Mouse (Mus musculus) lung, adult 2 months (tissue): Measurements from ENCODE around the gene Fam110c.

Experiments used
- CTCF ChIP-seq: fragments of 200-500 bp; IDR thresholded peaks from 2 replicates; pipeline ENCODE4 v1.5.1; 2011; ENCODE audit warnings: mild to moderate bottlenecking, low read length, control low read depth; ENCODE audit not compliant: insufficient read depth
- POLR2A ChIP-seq: fragments of 200-500 bp; IDR thresholded peaks from 2 replicates; pipeline ENCODE4 v1.6.1; 2011; ENCODE audit warnings: low read depth, mild to moderate bottlenecking, control low read depth, low read length, borderline replicate concordance; ENCODE audit errors: extremely low read depth

DNA sequence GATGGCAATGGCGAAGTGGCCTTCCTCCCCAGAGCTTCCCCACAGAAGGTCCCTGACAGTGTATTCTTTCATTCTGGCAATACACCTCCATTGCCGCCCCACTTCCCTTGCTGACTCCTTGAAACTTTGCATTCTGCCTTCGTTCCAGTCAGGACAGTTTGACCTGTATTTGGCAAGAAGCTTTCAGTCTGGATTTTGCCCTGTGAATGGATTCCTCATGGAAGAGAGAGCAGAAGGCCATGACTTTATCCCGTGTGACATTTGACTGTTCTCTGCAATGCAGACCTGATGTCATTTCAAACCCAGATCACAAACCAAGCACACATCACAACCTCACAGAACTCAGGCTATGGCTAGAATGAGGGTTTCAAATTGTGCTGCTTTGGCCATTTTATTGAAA, 55.9 kb downstream of the Fam110c start:
- no peak for TF ChIP-seq CTCF
- TF ChIP-seq POLR2A: no peak
